In genomic region chr9:41587762-41588161, GRCm38 (mm10) we compare ENCODE assay signal across 14 mouse cellular contexts.
A peak's percentile ranks its signal among the peaks of the same experiment; 100 is the strongest.
DNase-seq lines count a peak whose midpoint lies in the region; ATAC-seq and TF ChIP-seq lines count a peak whose summit lies in the region.
"Had no signal": no experiment of that assay in that cellular context is flagged by ENCODE, and none has a peak within 500 bp of the region (broad histone marks: within the 10 kb centered on the region; RNA-seq: fewer than 3 reads in every experiment).

No protein-coding gene starts in this region.

- intact Hi-C loops in gastrocnemius, adult 2 months (cut with DNase I), result no loop called here
- intact Hi-C loops in heart, postnatal 36 days (cut with DNase I), result no loop called here

- H3K27ac ChIP-seq in gastrocnemius, adult 2 months, result 0 out of 2 replicates have a peak overlapping the region, but pooled peaks have one; percentile 1
- peak overlapping the region; percentile 97 for H3K27ac ChIP-seq in embryonic facial prominence, embryonic 12.5 days
- H3K27ac ChIP-seq in hindbrain, embryonic 16.5 days (ENCODE audit: low read depth, low read length), result peak overlapping the region; percentile 94
- H3K27ac ChIP-seq in midbrain, postnatal 0 days (ENCODE audit: low read depth, low read length), result peak overlapping the region; percentile 98
- no peak overlapping the region for H3K27ac ChIP-seq in kidney, embryonic 16.5 days (ENCODE audit: low read length)
- H3K27ac ChIP-seq: heart, embryonic 13.5 days; liver, embryonic 13.5 days had no signal

- peak overlapping the region; percentile 84 for H3K4me2 ChIP-seq in embryonic facial prominence, embryonic 12.5 days (replicated peaks)
- H3K4me2 ChIP-seq in hindbrain, embryonic 16.5 days (ENCODE audit: low read length), result peak overlapping the region; percentile 82
- peak overlapping the region; percentile 66 for H3K4me2 ChIP-seq in midbrain, postnatal 0 days (ENCODE audit: low read depth, low read length, poor library complexity, severe bottlenecking)
- H3K4me2 ChIP-seq in kidney, embryonic 16.5 days (replicated peaks; ENCODE audit: low read depth, low read length), result no peak overlapping the region
- H3K4me2 ChIP-seq: heart, embryonic 13.5 days; liver, embryonic 13.5 days had no signal

- no peak overlapping the region for H3K4me3 ChIP-seq in gastrocnemius, adult 2 months
- H3K4me3 ChIP-seq in embryonic facial prominence, embryonic 12.5 days, result peak overlapping the region; percentile 21; the same call in 1 of the 2 replicates
- peak overlapping the region; percentile 27 for H3K4me3 ChIP-seq in hindbrain, embryonic 16.5 days (ENCODE audit: low read length)
- peak overlapping the region; percentile 66; the same call in 1 of the 2 replicates for H3K4me3 ChIP-seq in midbrain, postnatal 0 days (ENCODE audit: low read depth, low read length)
- H3K4me3 ChIP-seq in kidney, embryonic 16.5 days (ENCODE audit: low read length), result no peak overlapping the region
- H3K4me3 ChIP-seq: heart, embryonic 13.5 days; liver, embryonic 13.5 days had no signal

- peaks cover 39% of the 10 kb centered on the region for H3K4me1 ChIP-seq in embryonic facial prominence, embryonic 12.5 days
- peaks cover 29% of the 10 kb centered on the region for H3K4me1 ChIP-seq in hindbrain, embryonic 16.5 days (ENCODE audit: control insufficient read depth, insufficient read depth, low read depth, low read length)
- peaks cover 18% of the 10 kb centered on the region for H3K4me1 ChIP-seq in midbrain, postnatal 0 days (ENCODE audit: insufficient read depth, low read length)
- H3K4me1 ChIP-seq in kidney, embryonic 16.5 days (ENCODE audit: insufficient read depth, low read length), result peaks cover 14% of the 10 kb centered on the region; the same call in 1 of the 2 replicates
- H3K4me1 ChIP-seq: liver, embryonic 13.5 days had no signal

- no peaks in the 10 kb centered on the region for H3K9me3 ChIP-seq in embryonic facial prominence, embryonic 12.5 days
- H3K9me3 ChIP-seq in hindbrain, embryonic 16.5 days (ENCODE audit: control insufficient read depth, low read length), result no peaks in the 10 kb centered on the region
- no peaks in the 10 kb centered on the region for H3K9me3 ChIP-seq in midbrain, postnatal 0 days (ENCODE audit: low read length)
- H3K9me3 ChIP-seq in kidney, embryonic 16.5 days (ENCODE audit: low read length), result no peaks in the 10 kb centered on the region
- H3K9me3 ChIP-seq: heart, embryonic 13.5 days; liver, embryonic 13.5 days had no signal

- TF ChIP-seq CTCF in gastrocnemius, adult 2 months (IDR thresholded peaks at IDR 0.05), result no peak; the same call in 1 of the 2 replicates
- peak; percentile 61 for TF ChIP-seq CTCF in midbrain, postnatal 0 days (IDR thresholded peaks at IDR 0.05)

- peaks cover 61% of the 10 kb centered on the region for H3K36me3 ChIP-seq in embryonic facial prominence, embryonic 12.5 days
- H3K36me3 ChIP-seq in hindbrain, embryonic 16.5 days (ENCODE audit: control insufficient read depth, insufficient read depth, low read length), result peaks cover 14% of the 10 kb centered on the region
- peaks cover 28% of the 10 kb centered on the region for H3K36me3 ChIP-seq in midbrain, postnatal 0 days (ENCODE audit: insufficient read depth, low read length)
- H3K36me3 ChIP-seq in kidney, embryonic 16.5 days (ENCODE audit: insufficient read depth, low read length), result peaks cover 13% of the 10 kb centered on the region; the same call in 1 of the 2 replicates
- H3K36me3 ChIP-seq: liver, embryonic 13.5 days had no signal

- 36% methylated on average over 4 of the region's 4 CpGs for WGBS in embryonic facial prominence, embryonic 12.5 days
- WGBS in hindbrain, embryonic 16.5 days, result 17% methylated on average over 4 of the region's 4 CpGs
- 4% methylated on average over 4 of the region's 4 CpGs for WGBS in midbrain, postnatal 0 days
- WGBS in kidney, embryonic 16.5 days, result 65% methylated on average over 4 of the region's 4 CpGs

- DNase-seq in gastrocnemius, adult 2 months, result no peak
- no peak for DNase-seq in gastrocnemius, adult 18-20 months (ENCODE audit: low spot score)
- DNase-seq in midbrain, postnatal 0 days (ENCODE audit: low spot score), result peak; percentile 60
- no peak for DNase-seq in heart, postnatal 36 days
- DNase-seq in ovary, postnatal 14 days (ENCODE audit: low spot score), result no peak
- DNase-seq: adrenal gland, adult 2 months; kidney, adult 11 months; liver, embryonic 13.5 days; lung, postnatal 4 days; right cerebral cortex, postnatal 14 days had no signal

- no peaks in the 10 kb centered on the region for H3K27me3 ChIP-seq in embryonic facial prominence, embryonic 12.5 days
- no peaks in the 10 kb centered on the region for H3K27me3 ChIP-seq in hindbrain, embryonic 16.5 days (replicated peaks; ENCODE audit: control insufficient read depth, insufficient read depth, low read length)
- H3K27me3 ChIP-seq in midbrain, postnatal 0 days (ENCODE audit: insufficient read depth, low read length), result no peaks in the 10 kb centered on the region
- H3K27me3 ChIP-seq in kidney, embryonic 16.5 days (ENCODE audit: insufficient read depth, low read length), result no peaks in the 10 kb centered on the region
- H3K27me3 ChIP-seq: heart, embryonic 13.5 days had no signal

- peak overlapping the region; percentile 89; the same call in 1 of the 2 replicates for H3K9ac ChIP-seq in embryonic facial prominence, embryonic 12.5 days
- H3K9ac ChIP-seq in hindbrain, embryonic 16.5 days (ENCODE audit: low read depth, low read length), result peak overlapping the region; percentile 79
- peak overlapping the region; percentile 91 for H3K9ac ChIP-seq in midbrain, postnatal 0 days (replicated peaks; ENCODE audit: low read length, poor library complexity, severe bottlenecking)
- H3K9ac ChIP-seq in kidney, embryonic 16.5 days (replicated peaks; ENCODE audit: low read length), result no peak overlapping the region
- H3K9ac ChIP-seq: heart, embryonic 13.5 days; liver, embryonic 13.5 days had no signal

- ATAC-seq in embryonic facial prominence, embryonic 12.5 days (ENCODE audit: insufficient number of reproducible peaks, insufficient read depth, low FRiP score, low TSS enrichment), result no peak
- ATAC-seq in hindbrain, embryonic 16.5 days, result no peak
- ATAC-seq in midbrain, postnatal 0 days (ENCODE audit: low FRiP score), result no peak
- no peak for ATAC-seq in kidney, embryonic 16.5 days (ENCODE audit: low FRiP score, low TSS enrichment)

Comparison
In these comparisons a context has a peak if more than half of its experiments do, and no peak if none do; other contexts are left out.
1. H3K4me3 ChIP-seq: peak in embryonic facial prominence, embryonic 12.5 days (single experiment), hindbrain, embryonic 16.5 days (single experiment) and midbrain, postnatal 0 days (single experiment); none in gastrocnemius, adult 2 months (single experiment) and kidney, embryonic 16.5 days (single experiment).